Mouse (Mus musculus) small intestine, adult 2 months (tissue): ENCODE results near the gene Adamts15.

Source experiments
- CTCF ChIP-seq: fragments of 200-500 bp; IDR thresholded peaks from 2 replicates; pipeline ENCODE4 v1.5.1; 2012; ENCODE audit warnings: low read depth, mild to moderate bottlenecking, control low read depth, inconsistent platforms, low read length, moderate library complexity, mixed read lengths; ENCODE audit not compliant: insufficient replicate concordance, insufficient read length; ENCODE audit errors: extremely low read depth
- POLR2A ChIP-seq: fragments of 200-500 bp; IDR thresholded peaks from 2 replicates; pipeline ENCODE4 v1.6.1; 2012; ENCODE audit warnings: low read depth, mild to moderate bottlenecking, control low read depth, inconsistent platforms, low read length, moderate library complexity

GRCm38 (mm10) chr9:30932346-30932745 is 10.1 kb upstream of the Adamts15 start:
- TF ChIP-seq CTCF (no peak), POLR2A (no peak)
